Mouse (Mus musculus): ENCODE data around the gene Srrt.

Gene Srrt

GRCm38 (mm10) chr5:137277360-137278342 is 29.8 kb downstream of the Srrt start:
- in situ Hi-C loops (cut with MboI, MseI) = no loop called here

GRCm38 (mm10) chr5:137268131-137268910 is 39.2 kb downstream of the Srrt start:
- in situ Hi-C loops (cut with MboI, MseI) = loop anchor here (5.0 to 10.0 kb wide), 2 partner anchors 76 to 454 kb away; no protein-coding TSS in a partner anchor

- in situ Hi-C loops (cut with MboI, MseI) = loop anchor here (5.0 to 10.0 kb wide), 2 partner anchors 72 to 450 kb away; no protein-coding TSS in a partner anchor
Measured at GRCm38 (mm10) chr5:137264787-137265186, 42.7 kb downstream of the Srrt start.

GRCm38 (mm10) chr5:137263897-137264720 is 43.4 kb downstream of the Srrt start:
- in situ Hi-C loops (cut with MboI, MseI) = loop anchor here (10.0 kb wide), 1 partner anchor 449 kb away; no protein-coding TSS in a partner anchor
